Mouse (Mus musculus): Measurements from ENCODE around the gene Tm7sf3.

DNA sequence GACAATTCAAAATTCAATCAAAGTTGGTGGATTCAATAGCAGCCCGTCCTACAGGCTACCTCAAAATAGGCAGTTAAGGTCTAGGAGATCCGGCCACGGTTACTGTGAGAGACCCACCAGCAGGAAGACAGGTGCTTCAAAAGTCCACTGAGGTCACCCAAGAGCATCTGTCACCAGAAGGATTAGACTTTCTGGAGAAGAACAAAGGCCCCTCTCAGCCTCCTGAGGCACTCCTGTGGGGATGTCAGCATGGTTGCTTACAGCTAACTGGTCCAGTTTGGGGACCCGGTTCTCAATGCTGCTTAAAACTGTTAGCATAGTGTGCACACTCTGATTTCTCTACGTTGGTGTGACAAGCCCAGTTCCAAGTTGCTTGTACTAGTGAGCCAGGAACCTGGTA, 29.5 kb upstream of the Tm7sf3 start:
- TF ChIP-seq CTCF (IDR thresholded peaks at IDR 0.05; ENCODE audit: borderline replicate concordance, extremely low read depth, insufficient read depth, insufficient read length), result no peak
- TF ChIP-seq POLR2A (IDR thresholded peaks at IDR 0.05; ENCODE audit: borderline replicate concordance, extremely low read depth, insufficient read depth, insufficient read length, poor library complexity, severe bottlenecking), result no peak
